23 mouse cellular contexts compared by ENCODE assay signal in the genomic region with DNA sequence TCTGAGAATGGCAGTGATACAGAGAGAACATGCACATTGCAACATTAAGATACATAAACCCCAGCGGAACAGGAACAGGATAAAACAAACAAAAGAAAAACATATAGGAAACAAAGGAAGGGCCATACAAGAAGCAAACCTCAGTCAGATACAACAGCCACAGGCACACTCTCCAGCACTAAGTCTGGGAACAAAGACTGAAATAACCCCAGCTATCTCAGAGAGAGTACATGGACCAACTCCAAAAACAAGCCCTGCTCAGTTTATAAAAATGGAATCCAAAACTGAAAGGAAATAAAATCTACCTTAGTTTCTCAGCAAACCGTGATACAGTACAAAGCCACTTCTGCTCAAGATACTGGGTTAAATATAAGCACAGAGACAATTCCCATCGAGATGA.
DNase-seq lines count a peak whose midpoint lies in the region; ATAC-seq lines count a peak whose summit lies in the region.
"Had no signal": no experiment of that assay in that cellular context is flagged by ENCODE, and none has a peak within 500 bp of the region (broad histone marks: within the 10 kb centered on the region; RNA-seq: fewer than 3 reads in every experiment).

No protein-coding gene starts in this region.

- H3K9ac ChIP-seq in heart, embryonic 16.5 days (ENCODE audit: low read length) = peak overlapping the region; percentile 11; the same call in 1 of the 2 replicates
- no peak overlapping the region for H3K9ac ChIP-seq in kidney, embryonic 14.5 days (ENCODE audit: low read depth, low read length)
- H3K9ac ChIP-seq: embryonic facial prominence, embryonic 12.5 days; forebrain, embryonic 13.5 days; forebrain, embryonic 15.5 days; forebrain, postnatal 0 days had no signal

- peak overlapping the region; percentile 70 for H3K27ac ChIP-seq in heart, embryonic 16.5 days (ENCODE audit: low read length)
- H3K27ac ChIP-seq in kidney, embryonic 14.5 days (ENCODE audit: low read depth, low read length) = no peak overlapping the region
- H3K27ac ChIP-seq: embryonic facial prominence, embryonic 10.5 days; embryonic facial prominence, embryonic 12.5 days; forebrain, embryonic 13.5 days; forebrain, embryonic 15.5 days had no signal

- intact Hi-C loops in heart, postnatal 25 days (cut with DNase I) = no loop called here

- no peak overlapping the region for H3K4me3 ChIP-seq in heart, embryonic 16.5 days (ENCODE audit: low read length)
- no peak overlapping the region for H3K4me3 ChIP-seq in kidney, embryonic 14.5 days (ENCODE audit: low read length)
- H3K4me3 ChIP-seq: embryonic facial prominence, embryonic 10.5 days; embryonic facial prominence, embryonic 12.5 days; forebrain, embryonic 13.5 days; forebrain, embryonic 15.5 days had no signal

- peak; percentile 7 for DNase-seq in heart, adult 8-10 months (ENCODE audit: low spot score)
- no peak for DNase-seq in heart, postnatal 25 days (ENCODE audit: low spot score)
- no peak for DNase-seq in heart, postnatal 4 days
- DNase-seq in adipocyte (ENCODE audit: low spot score) = peak; percentile 7
- peak; percentile 21 for DNase-seq in brain, adult 2 months (ENCODE audit: low read depth, low spot score)
- DNase-seq: adrenal gland, adult 2 months; adrenal gland, postnatal 10 days; adrenal gland, postnatal 25 days; cerebellum, adult 11-12 months; cerebellum, adult 2 months; cerebellum, adult 9-10 months; cerebellum, postnatal 10 days; cerebellum, postnatal 25 days; forebrain, postnatal 0 days had no signal

- WGBS in heart, embryonic 16.5 days = 58% methylated on average over 3 of the region's 3 CpGs
- 90% methylated on average over 3 of the region's 3 CpGs for WGBS in kidney, embryonic 14.5 days

- H3K36me3 ChIP-seq in heart, embryonic 16.5 days (ENCODE audit: control insufficient read depth, insufficient read depth) = peaks cover 6% of the 10 kb centered on the region
- no peaks in the 10 kb centered on the region for H3K36me3 ChIP-seq in kidney, embryonic 14.5 days (ENCODE audit: control insufficient read depth, insufficient read depth, low read length)

- H3K9me3 ChIP-seq in heart, embryonic 16.5 days (replicated peaks; ENCODE audit: control insufficient read depth, low read length) = no peaks in the 10 kb centered on the region
- no peaks in the 10 kb centered on the region for H3K9me3 ChIP-seq in kidney, embryonic 14.5 days (ENCODE audit: control insufficient read depth, low read length)
- H3K9me3 ChIP-seq: embryonic facial prominence, embryonic 10.5 days; embryonic facial prominence, embryonic 12.5 days; forebrain, embryonic 13.5 days; forebrain, embryonic 15.5 days had no signal

- ATAC-seq in heart, embryonic 16.5 days (replicated peaks; ENCODE audit: extremely low read depth, insufficient read depth, low FRiP score) = no peak
- ATAC-seq in inflammation-experienced regulatory T-cells, adult 6 months = no peak
- ATAC-seq in kidney, embryonic 14.5 days (ENCODE audit: low FRiP score, low TSS enrichment) = no peak
- ATAC-seq: activated CD4-positive, CD25-positive, alpha-beta regulatory T cell, adult 4 months; forebrain, embryonic 13.5 days; forebrain, embryonic 15.5 days; forebrain, postnatal 0 days; Patski had no signal

- H3K27me3 ChIP-seq in heart, embryonic 16.5 days (ENCODE audit: control insufficient read depth, insufficient read depth, low read length) = no peaks in the 10 kb centered on the region
- H3K27me3 ChIP-seq in kidney, embryonic 14.5 days (ENCODE audit: control insufficient read depth, insufficient read depth, low read length) = no peaks in the 10 kb centered on the region
- H3K27me3 ChIP-seq: embryonic facial prominence, embryonic 12.5 days; forebrain, embryonic 13.5 days; forebrain, embryonic 15.5 days; Patski had no signal

- H3K4me1 ChIP-seq in heart, embryonic 16.5 days (ENCODE audit: control insufficient read depth, insufficient read depth, low read length) = peaks cover 7% of the 10 kb centered on the region; the same call in 1 of the 2 replicates
- 0 out of 2 replicates have a peak, but pooled peaks cover 3% of the 10 kb centered on the region for H3K4me1 ChIP-seq in kidney, embryonic 14.5 days (ENCODE audit: control insufficient read depth, insufficient read depth, low read length)
- H3K4me1 ChIP-seq: embryonic facial prominence, embryonic 10.5 days; embryonic facial prominence, embryonic 12.5 days; forebrain, embryonic 13.5 days; forebrain, embryonic 15.5 days had no signal

- peak overlapping the region; percentile 41 for H3K4me2 ChIP-seq in heart, embryonic 16.5 days (ENCODE audit: low read depth, low read length)
- no peak overlapping the region for H3K4me2 ChIP-seq in kidney, embryonic 14.5 days (replicated peaks; ENCODE audit: low read depth, low read length)
- H3K4me2 ChIP-seq: embryonic facial prominence, embryonic 12.5 days; forebrain, embryonic 13.5 days; forebrain, embryonic 15.5 days had no signal

Comparison
In these comparisons a context has a peak if more than half of its experiments do, and no peak if none do; other contexts are left out.
1. DNase-seq: peak in heart, adult 8-10 months (single experiment), adipocyte (single experiment) and brain, adult 2 months (single experiment); none in heart, postnatal 25 days (single experiment) and heart, postnatal 4 days (single experiment).